Mouse (Mus musculus) ZHBTc4 (cell line): Measurements from ENCODE around the gene Cisd2.
A peak's percentile ranks its signal among the peaks of the same experiment; 100 is the strongest.

Source experiments
- DNase-seq: peaks from one replicate; pipeline ENCODE4 v3.0.0-alpha.2; 2011; ENCODE audit warnings: low read depth, low spot score

The Cisd2 gene

GRCm38 (mm10) chr3:135411824-135412223 is 11.9 kb downstream of the Cisd2 start:
- DNase-seq: no peak

DNA sequence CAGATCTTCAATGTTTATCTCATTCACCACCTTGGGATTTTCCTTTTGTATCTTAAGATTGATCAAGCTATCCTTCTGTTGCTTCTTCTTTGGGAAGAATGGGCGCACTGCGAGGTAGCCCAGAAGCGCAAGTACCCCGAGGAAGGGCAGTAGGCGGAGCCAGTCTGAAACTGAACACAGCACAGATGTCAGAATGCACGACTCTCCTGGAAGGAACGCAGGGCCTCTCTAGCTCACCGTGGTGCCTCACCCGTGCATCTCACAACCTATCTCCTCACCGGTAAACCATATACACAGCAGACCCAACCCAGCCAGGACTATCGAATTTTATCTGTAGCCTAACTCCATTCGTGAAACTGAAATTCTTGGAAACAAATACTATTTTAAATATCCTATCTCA is 12.7 kb downstream of the Cisd2 start:
- DNase-seq: peak; percentile 38

DNA sequence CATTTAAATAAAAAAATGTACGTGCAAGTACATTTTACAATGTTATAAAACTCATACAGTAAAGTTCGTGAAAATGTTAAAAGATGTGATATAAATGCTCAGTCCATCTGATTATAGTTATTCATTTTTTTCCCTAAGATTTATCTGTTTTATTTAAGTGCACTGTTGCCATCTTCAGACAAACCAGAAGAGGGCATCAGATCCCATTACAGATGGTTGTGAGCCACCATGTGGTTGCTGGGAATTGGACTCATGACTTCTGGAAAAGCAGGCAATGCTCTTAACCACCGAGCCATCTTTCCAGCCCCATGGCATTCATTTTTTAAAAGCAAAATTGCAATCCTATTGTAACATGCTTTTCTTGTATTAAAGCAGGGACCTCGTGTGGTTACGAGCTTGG is 14.5 kb downstream of the Cisd2 start:
- peak; percentile 46 for DNase-seq

GRCm38 (mm10) chr3:135407351-135407750 is 16.4 kb downstream of the Cisd2 start:
- DNase-seq: no peak

- DNase-seq: no peak
Observed at GRCm38 (mm10) chr3:135404599-135404998, 19.1 kb downstream of the Cisd2 start.

DNA sequence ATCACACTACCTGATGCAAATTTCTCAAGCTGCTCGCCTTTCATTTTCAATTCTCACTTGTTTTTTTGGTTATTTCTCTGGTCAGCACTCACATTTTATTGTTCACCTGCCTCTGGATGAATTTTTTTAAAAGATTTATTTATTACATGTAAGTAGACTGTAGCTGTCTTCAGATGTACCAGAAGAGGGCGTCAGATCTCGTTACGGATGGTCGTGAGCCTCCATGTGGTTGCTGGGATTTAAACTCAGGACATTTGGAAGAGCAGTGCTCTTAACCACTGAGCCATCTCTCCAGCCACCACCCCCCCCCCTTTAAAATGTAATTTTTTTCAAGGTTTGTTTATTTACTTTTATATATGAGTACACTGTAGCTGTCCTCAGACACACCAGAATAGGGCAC is 19.9 kb downstream of the Cisd2 start:
- peak; percentile 49 for DNase-seq

GRCm38 (mm10) chr3:135403211-135403610 is 20.5 kb downstream of the Cisd2 start:
- DNase-seq: peak; percentile 34

- DNase-seq: peak; percentile 91
Observed at GRCm38 (mm10) chr3:135402201-135402658, 21.5 kb downstream of the Cisd2 start.

DNA sequence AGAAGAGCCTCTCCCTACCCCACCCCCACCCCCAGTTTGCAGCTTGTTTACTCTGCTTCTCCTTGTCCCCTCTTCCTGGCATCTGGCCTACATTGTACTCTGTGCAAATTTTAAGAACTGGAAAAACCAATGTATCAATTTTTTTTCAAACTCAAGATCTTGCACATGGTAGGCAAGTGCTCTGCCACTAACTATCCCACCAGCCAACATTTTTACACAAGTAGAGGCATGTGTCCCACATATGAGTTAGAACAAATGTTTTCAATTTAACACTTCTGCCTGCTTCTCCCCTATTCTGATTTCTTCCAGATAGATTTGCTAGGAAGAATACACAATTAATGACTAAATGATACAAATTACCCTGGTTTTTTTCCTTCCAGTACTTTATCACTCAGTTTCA is 26.6 kb downstream of the Cisd2 start:
- no peak for DNase-seq

GRCm38 (mm10) chr3:135396081-135396480 is 27.6 kb downstream of the Cisd2 start:
- DNase-seq: no peak

DNA sequence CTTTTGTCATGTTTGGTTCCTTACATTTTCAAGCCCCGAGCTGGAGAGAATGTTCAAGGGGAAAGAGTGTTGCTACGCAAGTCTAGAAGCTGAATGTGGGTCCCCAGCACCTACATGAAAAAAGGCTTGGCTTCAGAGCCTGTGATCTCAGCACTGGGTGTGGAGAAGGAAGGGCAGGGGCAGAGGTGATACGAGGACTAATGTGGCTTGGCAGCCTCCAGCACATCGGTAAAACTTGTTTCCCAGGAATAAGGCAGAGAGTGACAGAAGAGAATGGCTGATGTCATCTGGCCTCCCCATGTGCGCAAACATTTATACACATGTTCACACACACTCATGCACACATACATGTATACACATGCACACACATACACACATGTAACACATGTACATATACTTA is 28.6 kb downstream of the Cisd2 start:
- DNase-seq: no peak

DNA sequence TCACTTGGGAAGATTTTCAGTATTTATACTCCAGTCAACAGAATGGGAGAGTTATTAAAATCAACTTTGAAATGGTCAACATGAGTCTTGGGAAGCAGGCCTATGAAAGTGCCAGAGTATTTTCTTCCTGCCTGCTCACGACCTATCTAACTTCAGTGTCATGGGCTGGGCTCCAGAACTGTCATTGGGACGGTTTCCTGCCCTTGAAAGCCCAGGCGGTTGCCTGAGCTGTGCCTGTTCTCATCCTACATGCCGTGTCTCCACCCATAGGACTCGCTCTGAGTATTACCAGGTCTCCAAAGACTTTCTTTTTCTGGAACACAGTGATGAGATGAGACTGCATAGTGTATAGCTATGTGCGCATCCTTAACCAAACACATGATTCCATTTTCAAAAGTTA is 30.5 kb downstream of the Cisd2 start:
- DNase-seq: no peak

- DNase-seq: no peak
Observed at GRCm38 (mm10) chr3:135379868-135380267, 43.9 kb downstream of the Cisd2 start.

DNA sequence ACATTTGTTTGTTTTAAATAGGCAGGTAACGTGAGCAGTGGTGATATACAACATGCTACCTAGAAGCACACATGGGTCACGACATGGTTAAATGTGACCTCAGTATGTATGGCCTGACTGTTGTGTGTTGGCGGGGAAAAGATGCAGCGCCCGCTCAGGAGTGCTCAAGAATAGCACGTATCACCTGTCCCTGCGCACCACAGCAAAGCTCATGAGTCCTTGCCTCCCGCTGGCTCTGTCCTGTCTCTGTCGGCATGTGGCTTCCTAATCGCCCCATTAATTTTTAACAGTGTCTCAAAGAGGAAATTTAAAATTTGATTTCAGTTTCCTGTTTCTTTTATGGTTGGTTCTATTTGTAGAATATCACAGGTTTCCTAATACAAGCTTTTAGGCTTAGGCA is 46.3 kb downstream of the Cisd2 start:
- DNase-seq: no peak

DNA sequence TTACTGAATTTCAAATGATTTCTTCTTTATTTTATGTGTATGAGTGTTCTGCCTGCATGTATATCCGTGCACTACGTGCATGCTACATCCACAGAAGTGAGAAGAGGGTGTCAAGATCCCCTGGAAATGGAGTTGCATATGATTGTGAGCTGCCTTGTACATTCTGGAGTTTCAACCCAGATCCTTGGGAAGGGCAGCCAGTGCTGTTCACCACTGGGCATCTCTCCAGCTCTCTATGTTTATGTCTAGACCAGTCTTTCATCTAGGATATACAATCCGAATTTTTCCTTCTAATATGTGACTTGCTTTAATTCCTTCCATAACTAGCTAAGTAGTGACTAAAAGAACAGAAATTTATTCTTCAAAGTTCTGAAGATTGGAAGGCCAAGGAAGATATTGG is 47.9 kb downstream of the Cisd2 start:
- no peak for DNase-seq

DNA sequence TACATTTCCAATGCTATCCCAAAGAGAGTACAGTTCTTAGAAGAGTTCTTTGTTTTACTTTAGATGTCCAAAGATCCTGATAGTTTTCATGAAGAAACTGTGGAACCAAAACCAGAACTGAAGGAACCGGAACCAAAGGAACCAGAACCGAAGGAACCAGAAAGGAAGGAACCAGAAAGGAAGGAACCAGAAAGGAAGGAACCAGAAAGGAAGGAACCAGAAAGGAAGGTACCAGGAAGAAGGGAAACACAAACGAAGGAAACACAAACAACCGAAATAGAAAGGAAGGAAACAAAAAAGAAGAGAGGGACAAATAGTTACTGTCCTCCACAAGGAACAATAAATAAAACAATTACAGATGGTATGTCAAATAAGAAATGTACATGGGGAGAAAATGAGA is 66.3 kb downstream of the Cisd2 start:
- no peak for DNase-seq
